Mouse (Mus musculus) liver, embryonic 16.5 days (tissue): ENCODE results near the gene Fras1. TPM values are rescaled to one million over a fixed set of nuclear protein-coding genes. Genes with fewer than 3 reads are reported as not detected.

Source experiments
- ATAC-seq: fragments of 200-750 bp; cut with Nextera tagmentation; 2 replicates; pipeline ENCODE4 v1.8.0; 2017; ENCODE audit warnings: low read depth, mild to moderate bottlenecking, moderate number of reproducible peaks, moderate library complexity
- H3K27ac ChIP-seq: fragments of 300-500 bp; sonication (generic); 2 replicates; pipeline ENCODE4 v1.5.1; 2014; ENCODE audit warnings: mild to moderate bottlenecking, low read length
- H3K27me3 ChIP-seq: fragments of 300-500 bp; sonication (generic); 2 replicates; pipeline ENCODE4 v1.6.1; 2014; ENCODE audit warnings: low read depth, low read length, mixed read lengths; ENCODE audit not compliant: control insufficient read depth, insufficient read depth
- H3K36me3 ChIP-seq: fragments of 300-500 bp; sonication (generic); 2 replicates; pipeline ENCODE4 v1.6.1; 2014; ENCODE audit warnings: mild to moderate bottlenecking; ENCODE audit not compliant: control insufficient read depth, insufficient read depth
- H3K4me1 ChIP-seq: fragments of 300-500 bp; sonication (generic); 2 replicates; pipeline ENCODE4 v1.6.1; 2014; ENCODE audit warnings: low read depth, low read length, mixed read lengths; ENCODE audit not compliant: control insufficient read depth
- H3K4me2 ChIP-seq: fragments of 300-500 bp; sonication (generic); 2 replicates; pipeline ENCODE4 v1.6.1; 2014; ENCODE audit warnings: low read depth, low read length, mixed read lengths
- H3K4me3 ChIP-seq: fragments of 300-500 bp; sonication (generic); 2 replicates; pipeline ENCODE4 v1.5.1; 2014; ENCODE audit warnings: low read depth, mild to moderate bottlenecking, low read length
- H3K9ac ChIP-seq: fragments of 300-500 bp; sonication (generic); 2 replicates; pipeline ENCODE4 v1.6.1; 2014; ENCODE audit warnings: low read depth, low read length
- H3K9me3 ChIP-seq: fragments of 300-500 bp; sonication (generic); replicated peaks from 2 replicates; pipeline ENCODE4 v1.6.1; 2016; ENCODE audit warnings: low read length; ENCODE audit not compliant: control insufficient read depth
- WGBS: fragments of 180-500 bp; shearing (Covaris S2); extraction: QIAGEN DNeasy Blood & Tissue Kit; methylation state at CpG from one replicate; pipeline ENCODE4 v1.1.7; 2014; ENCODE audit not compliant: insufficient replicate concordance; 5-methylcytosine and 5-hydroxymethylcytosine counted together
- polyA plus RNA-seq: library from polyadenylated mRNA; unstranded; fragments of >200 nt; fragmentation: Nextera tagmentation; extraction: Ambion mirVana; gene quantifications from 2 replicates; pipeline ENCODE4 v1.2.1, GENCODE M21; 2015

Gene Fras1
- polyA plus RNA-seq, 1 experiment from 2014 or later = 1.1 TPM

- Histone ChIP-seq H3K4me3 (no peak overlapping the region), H3K27me3 (no peaks in the 10 kb centered on the region), H3K27ac (no peak overlapping the region), H3K9ac (no peak overlapping the region), H3K36me3 (no peaks in the 10 kb centered on the region), H3K4me2 (no peak overlapping the region), H3K9me3 (no peaks in the 10 kb centered on the region), H3K4me1 (no peaks in the 10 kb centered on the region)
- ATAC-seq = no peak
- 63% methylated on average over 7 of the region's 7 CpGs for WGBS
Observed at GRCm38 (mm10) chr5:96603974-96604769, 230.4 kb downstream of the Fras1 start.

DNA sequence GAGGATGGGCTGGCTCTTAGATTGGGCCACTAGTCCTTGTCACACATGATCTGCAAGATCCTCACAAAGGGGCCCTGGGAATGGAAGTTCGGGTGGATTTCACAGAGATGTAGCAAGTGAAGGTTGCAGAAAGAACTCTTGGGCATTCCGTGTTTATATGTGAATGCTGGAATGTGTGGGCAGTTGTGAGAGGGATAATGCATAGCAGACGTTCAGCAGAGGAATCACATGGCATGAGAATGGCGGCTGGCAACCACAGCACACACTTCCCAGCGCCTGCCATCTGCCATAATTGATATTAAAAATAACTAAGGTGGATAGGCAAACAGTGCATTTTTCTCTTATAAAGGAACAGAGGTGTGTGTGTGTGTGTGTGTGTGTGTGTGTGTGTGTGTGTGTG, 234.3 kb downstream of the Fras1 start:
- Histone ChIP-seq H3K4me1 (no peaks in the 10 kb centered on the region), H3K36me3 (no peaks in the 10 kb centered on the region), H3K9me3 (no peaks in the 10 kb centered on the region), H3K4me2 (no peak overlapping the region), H3K9ac (no peak overlapping the region), H3K27me3 (no peaks in the 10 kb centered on the region), H3K27ac (no peak overlapping the region), H3K4me3 (no peak overlapping the region)
- ATAC-seq = no peak
- WGBS = 68% methylated on average over 5 of the region's 5 CpGs

- no peak overlapping the region for H3K27ac ChIP-seq
- H3K4me1 ChIP-seq = no peaks in the 10 kb centered on the region
- H3K9me3 ChIP-seq = no peaks in the 10 kb centered on the region
- no peak overlapping the region for H3K9ac ChIP-seq
- no peaks in the 10 kb centered on the region for H3K36me3 ChIP-seq
- H3K27me3 ChIP-seq = no peaks in the 10 kb centered on the region
- ATAC-seq = no peak
- H3K4me2 ChIP-seq = no peak overlapping the region
- WGBS = 45% methylated on average over 3 of the region's 3 CpGs
- no peak overlapping the region for H3K4me3 ChIP-seq
Observed at GRCm38 (mm10) chr5:96608581-96609280, 235.0 kb downstream of the Fras1 start.

DNA sequence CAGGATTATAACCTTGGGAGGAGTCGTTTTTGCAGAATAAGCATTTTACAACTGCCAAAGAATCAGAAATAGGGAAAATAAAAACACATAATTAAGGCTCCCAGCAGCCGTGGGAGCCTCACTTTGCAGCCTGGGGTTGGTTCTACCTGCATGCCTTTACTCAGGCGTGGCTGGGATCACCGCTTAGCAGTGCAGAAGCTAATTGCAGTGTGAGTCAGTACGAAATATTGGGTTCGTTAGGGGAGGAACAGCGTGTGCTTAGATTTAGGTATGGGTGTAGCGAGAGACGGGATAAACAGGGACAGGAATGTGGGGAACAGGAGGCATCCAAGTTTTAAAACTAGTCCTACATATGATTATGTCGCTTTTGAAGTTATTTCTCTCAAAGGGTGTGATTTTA, 238.3 kb downstream of the Fras1 start:
- Histone ChIP-seq H3K9me3 (no peaks in the 10 kb centered on the region), H3K4me2 (no peak overlapping the region), H3K4me3 (no peak overlapping the region), H3K27me3 (no peaks in the 10 kb centered on the region), H3K9ac (no peak overlapping the region), H3K27ac (no peak overlapping the region), H3K36me3 (no peaks in the 10 kb centered on the region), H3K4me1 (no peaks in the 10 kb centered on the region)
- ATAC-seq = no peak
- 60% methylated on average over 10 of the region's 10 CpGs for WGBS

DNA sequence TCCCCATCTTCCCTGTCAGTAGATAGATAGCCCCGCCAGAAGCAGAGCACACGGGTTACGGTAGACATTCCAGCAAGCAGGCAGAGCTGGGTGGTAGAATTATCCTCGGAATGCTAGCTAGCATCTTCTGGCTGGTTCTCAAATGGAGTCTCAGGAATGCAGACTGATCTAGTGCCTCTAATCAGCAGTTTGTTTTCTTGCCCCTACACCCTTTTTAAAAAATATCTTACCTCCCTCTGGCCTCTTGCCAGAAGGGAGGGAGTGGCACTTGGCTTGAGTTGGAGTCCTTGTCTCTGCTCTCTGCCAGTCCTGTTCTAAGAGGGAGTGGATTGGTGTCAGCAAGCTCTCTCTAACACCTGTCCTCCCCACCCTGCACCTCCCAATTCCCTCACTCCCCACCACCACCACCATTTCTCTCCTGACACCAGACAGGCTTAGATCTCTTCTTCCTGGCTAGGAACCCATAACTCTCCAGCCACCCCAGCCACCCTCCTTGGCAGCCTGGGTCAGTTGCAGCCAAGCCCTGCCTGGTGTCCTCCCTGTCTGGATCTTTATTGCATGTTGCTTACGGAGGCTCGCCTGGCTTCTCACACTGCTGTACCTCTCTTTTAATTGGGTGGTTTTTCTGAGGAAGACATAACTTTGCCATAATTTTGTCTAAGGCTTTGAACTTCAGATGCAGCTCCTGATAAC, 243.3 kb downstream of the Fras1 start:
- no peak overlapping the region for H3K4me3 ChIP-seq
- no peaks in the 10 kb centered on the region for H3K4me1 ChIP-seq
- no peaks in the 10 kb centered on the region for H3K9me3 ChIP-seq
- no peak overlapping the region for H3K9ac ChIP-seq
- H3K4me2 ChIP-seq = no peak overlapping the region
- H3K27ac ChIP-seq = no peak overlapping the region
- H3K27me3 ChIP-seq = no peaks in the 10 kb centered on the region
- H3K36me3 ChIP-seq = no peaks in the 10 kb centered on the region
- WGBS = 57% methylated on average over 6 of the region's 6 CpGs
- no peak for ATAC-seq

GRCm38 (mm10) chr5:96618008-96618407, 244.3 kb downstream of the Fras1 start:
- no peak for ATAC-seq
- Histone ChIP-seq H3K36me3 (no peaks in the 10 kb centered on the region), H3K4me1 (no peaks in the 10 kb centered on the region), H3K27me3 (no peaks in the 10 kb centered on the region), H3K4me3 (no peak overlapping the region), H3K4me2 (no peak overlapping the region), H3K9me3 (no peaks in the 10 kb centered on the region), H3K27ac (no peak overlapping the region), H3K9ac (no peak overlapping the region)
- 36% methylated on average over 2 of the region's 2 CpGs for WGBS

DNA sequence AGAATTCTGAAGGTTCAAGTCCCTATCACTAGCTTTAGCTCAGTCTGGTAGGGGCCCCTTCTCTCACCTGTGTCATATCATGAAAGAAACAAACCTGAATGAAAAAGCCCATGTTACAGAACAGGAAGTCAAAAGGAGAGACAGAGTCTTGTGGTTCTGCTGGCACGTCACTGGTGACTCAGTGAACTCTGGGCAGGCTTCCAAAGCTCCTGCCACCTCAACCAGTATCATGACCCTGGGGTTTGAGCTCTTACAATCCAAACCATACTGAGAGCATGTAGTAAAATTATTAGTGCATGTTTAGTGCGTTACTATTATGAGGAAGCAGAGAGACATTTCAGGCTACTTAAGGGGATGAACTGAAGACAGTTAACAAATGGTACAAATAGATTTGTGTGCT, 246.5 kb downstream of the Fras1 start:
- no peaks in the 10 kb centered on the region for H3K9me3 ChIP-seq
- H3K4me2 ChIP-seq = no peak overlapping the region
- no peak for ATAC-seq
- no peak overlapping the region for H3K9ac ChIP-seq
- H3K27ac ChIP-seq = no peak overlapping the region
- H3K27me3 ChIP-seq = no peaks in the 10 kb centered on the region
- H3K4me1 ChIP-seq = no peaks in the 10 kb centered on the region
- no peaks in the 10 kb centered on the region for H3K36me3 ChIP-seq
- 36% methylated on average over 2 of the region's 2 CpGs for WGBS
- H3K4me3 ChIP-seq = no peak overlapping the region

- Histone ChIP-seq H3K9ac (no peak overlapping the region), H3K36me3 (no peaks in the 10 kb centered on the region), H3K4me1 (no peaks in the 10 kb centered on the region), H3K4me3 (no peak overlapping the region), H3K27ac (no peak overlapping the region), H3K4me2 (no peak overlapping the region), H3K9me3 (no peaks in the 10 kb centered on the region), H3K27me3 (no peaks in the 10 kb centered on the region)
- WGBS = 64% methylated on average over 5 of the region's 5 CpGs
- no peak for ATAC-seq
Observed at GRCm38 (mm10) chr5:96620618-96621017, 246.9 kb downstream of the Fras1 start.
